Mouse (Mus musculus): Measurements from ENCODE around the gene Cdk15. TPM values are rescaled to one million over a fixed set of nuclear protein-coding genes. Genes with fewer than 3 reads are reported as not detected.

The Cdk15 gene
- polyA plus RNA-seq (2015; fragmentation: Nextera tagmentation; extraction: Ambion mirVana): not detected in 2 replicates

- no peaks in the 10 kb centered on the region for H3K4me1 ChIP-seq (ENCODE audit: control insufficient read depth, low read depth, low read length)
Measured at GRCm38 (mm10) chr1:59256751-59257231, at the start of gene Cdk15. Gene Cdk15 (plus strand): TSS chr1:59256906.

GRCm38 (mm10) chr1:59208331-59208730 is 48.4 kb upstream of the Cdk15 start:
- no peaks in the 10 kb centered on the region for H3K9me3 ChIP-seq (replicated peaks; ENCODE audit: control insufficient read depth, low read length)
- no peaks in the 10 kb centered on the region for H3K4me1 ChIP-seq (ENCODE audit: control insufficient read depth, low read depth, low read length)
- H3K4me3 ChIP-seq (ENCODE audit: low read depth, low read length): no peak overlapping the region
- no peaks in the 10 kb centered on the region for H3K27me3 ChIP-seq (ENCODE audit: control insufficient read depth, insufficient read depth, low read depth, low read length)
- H3K27ac ChIP-seq (ENCODE audit: low read length): peak overlapping the region; percentile 58
- peak; percentile 37 for ATAC-seq (ENCODE audit: low read depth)
- H3K36me3 ChIP-seq (ENCODE audit: control insufficient read depth, insufficient read depth): no peaks in the 10 kb centered on the region
- H3K4me2 ChIP-seq (ENCODE audit: low read depth, low read length): no peak overlapping the region
- no peak overlapping the region for H3K9ac ChIP-seq (ENCODE audit: low read depth, low read length)
- WGBS (ENCODE audit: insufficient replicate concordance): 70% methylated on average over 1 of the region's 1 CpGs

More at GRCm38 (mm10) chr1:59256751-59257231, at the start of gene Cdk15:
- no peak within 1 kb of the TSS for H3K4me3 ChIP-seq (ENCODE audit: low read depth, low read length)
- no peak within 1 kb of the TSS for H3K9ac ChIP-seq (ENCODE audit: low read depth, low read length)
- ATAC-seq (ENCODE audit: low read depth): no peak
- H3K36me3 ChIP-seq (ENCODE audit: control insufficient read depth, insufficient read depth): no peaks in the 10 kb centered on the region
- H3K27me3 ChIP-seq (ENCODE audit: control insufficient read depth, insufficient read depth, low read depth, low read length): no peaks in the 10 kb centered on the region
- no peak within 1 kb of the TSS for H3K27ac ChIP-seq (ENCODE audit: low read length)
- 25% methylated on average over 13 of the region's 13 CpGs for WGBS (ENCODE audit: insufficient replicate concordance)
- no peaks in the 10 kb centered on the region for H3K9me3 ChIP-seq (replicated peaks; ENCODE audit: control insufficient read depth, low read length)
- no peak within 1 kb of the TSS for H3K4me2 ChIP-seq (ENCODE audit: low read depth, low read length)

- Histone ChIP-seq H3K4me2 (ENCODE audit: low read depth, low read length) (no peak overlapping the region), H3K9ac (ENCODE audit: low read depth, low read length) (no peak overlapping the region), H3K4me1 (ENCODE audit: control insufficient read depth, low read depth, low read length) (no peaks in the 10 kb centered on the region), H3K36me3 (ENCODE audit: control insufficient read depth, insufficient read depth) (no peaks in the 10 kb centered on the region), H3K27me3 (ENCODE audit: control insufficient read depth, insufficient read depth, low read depth, low read length) (no peaks in the 10 kb centered on the region), H3K4me3 (ENCODE audit: low read depth, low read length) (no peak overlapping the region), H3K27ac (ENCODE audit: low read length) (peak overlapping the region; percentile 65), H3K9me3 (replicated peaks; ENCODE audit: control insufficient read depth, low read length) (no peaks in the 10 kb centered on the region)
- peak; percentile 66 for ATAC-seq (ENCODE audit: low read depth)
- 57% methylated on average over 4 of the region's 4 CpGs for WGBS (ENCODE audit: insufficient replicate concordance)
Measured at GRCm38 (mm10) chr1:59211651-59212050, 45.1 kb upstream of the Cdk15 start.

GRCm38 (mm10) chr1:59212076-59212779 is 44.5 kb upstream of the Cdk15 start:
- no peak overlapping the region for H3K9ac ChIP-seq (ENCODE audit: low read depth, low read length)
- H3K27ac ChIP-seq (ENCODE audit: low read length): peak overlapping the region; percentile 18
- WGBS (ENCODE audit: insufficient replicate concordance): 54% methylated on average over 5 of the region's 5 CpGs

GRCm38 (mm10) chr1:59212951-59213350 is 43.8 kb upstream of the Cdk15 start:
- H3K4me2 ChIP-seq (ENCODE audit: low read depth, low read length): no peak overlapping the region
- H3K27ac ChIP-seq (ENCODE audit: low read length): no peak overlapping the region; the same call in 1 of the 2 replicates
- no peak overlapping the region for H3K9ac ChIP-seq (ENCODE audit: low read depth, low read length)
- no peaks in the 10 kb centered on the region; the same call in 1 of the 2 replicates for H3K36me3 ChIP-seq (ENCODE audit: control insufficient read depth, insufficient read depth)
- no peak for ATAC-seq (ENCODE audit: low read depth)
- H3K27me3 ChIP-seq (ENCODE audit: control insufficient read depth, insufficient read depth, low read depth, low read length): no peaks in the 10 kb centered on the region
- no peak overlapping the region for H3K4me3 ChIP-seq (ENCODE audit: low read depth, low read length)
- no peaks in the 10 kb centered on the region for H3K4me1 ChIP-seq (ENCODE audit: control insufficient read depth, low read depth, low read length)
- no CpG with 5 or more reads among the region's 1 CpGs for WGBS (ENCODE audit: insufficient replicate concordance)
- no peaks in the 10 kb centered on the region for H3K9me3 ChIP-seq (replicated peaks; ENCODE audit: control insufficient read depth, low read length)

More at GRCm38 (mm10) chr1:59212076-59212779, 44.5 kb upstream of the Cdk15 start:
- Histone ChIP-seq H3K36me3 (ENCODE audit: control insufficient read depth, insufficient read depth) (no peaks in the 10 kb centered on the region), H3K27me3 (ENCODE audit: control insufficient read depth, insufficient read depth, low read depth, low read length) (no peaks in the 10 kb centered on the region), H3K4me3 (ENCODE audit: low read depth, low read length) (no peak overlapping the region), H3K4me2 (ENCODE audit: low read depth, low read length) (no peak overlapping the region), H3K9me3 (replicated peaks; ENCODE audit: control insufficient read depth, low read length) (no peaks in the 10 kb centered on the region), H3K4me1 (ENCODE audit: control insufficient read depth, low read depth, low read length) (no peaks in the 10 kb centered on the region)
- ATAC-seq (ENCODE audit: low read depth): peak; percentile 85

GRCm38 (mm10) chr1:59215446-59215845 is 41.3 kb upstream of the Cdk15 start:
- WGBS (ENCODE audit: insufficient replicate concordance): 91% methylated on average over 11 of the region's 11 CpGs
- Histone ChIP-seq H3K9me3 (replicated peaks; ENCODE audit: control insufficient read depth, low read length) (no peaks in the 10 kb centered on the region), H3K4me3 (ENCODE audit: low read depth, low read length) (no peak overlapping the region), H3K36me3 (ENCODE audit: control insufficient read depth, insufficient read depth) (no peaks in the 10 kb centered on the region; the same call in 1 of the 2 replicates), H3K9ac (ENCODE audit: low read depth, low read length) (no peak overlapping the region), H3K27ac (ENCODE audit: low read length) (no peak overlapping the region), H3K4me2 (ENCODE audit: low read depth, low read length) (no peak overlapping the region), H3K27me3 (ENCODE audit: control insufficient read depth, insufficient read depth, low read depth, low read length) (no peaks in the 10 kb centered on the region), H3K4me1 (ENCODE audit: control insufficient read depth, low read depth, low read length) (no peaks in the 10 kb centered on the region)
- ATAC-seq (ENCODE audit: low read depth): no peak

GRCm38 (mm10) chr1:59220371-59220770 is 36.3 kb upstream of the Cdk15 start:
- Histone ChIP-seq H3K4me2 (ENCODE audit: low read depth, low read length) (no peak overlapping the region), H3K9me3 (replicated peaks; ENCODE audit: control insufficient read depth, low read length) (no peaks in the 10 kb centered on the region), H3K27ac (ENCODE audit: low read length) (no peak overlapping the region), H3K27me3 (ENCODE audit: control insufficient read depth, insufficient read depth, low read depth, low read length) (no peaks in the 10 kb centered on the region), H3K4me1 (ENCODE audit: control insufficient read depth, low read depth, low read length) (no peaks in the 10 kb centered on the region), H3K36me3 (ENCODE audit: control insufficient read depth, insufficient read depth) (no peaks in the 10 kb centered on the region; the same call in 1 of the 2 replicates), H3K9ac (ENCODE audit: low read depth, low read length) (no peak overlapping the region), H3K4me3 (ENCODE audit: low read depth, low read length) (no peak overlapping the region)
- WGBS (ENCODE audit: insufficient replicate concordance): 59% methylated on average over 3 of the region's 3 CpGs
- no peak for ATAC-seq (ENCODE audit: low read depth)

GRCm38 (mm10) chr1:59221591-59221990 is 35.1 kb upstream of the Cdk15 start:
- no peak overlapping the region for H3K9ac ChIP-seq (ENCODE audit: low read depth, low read length)
- H3K4me1 ChIP-seq (ENCODE audit: control insufficient read depth, low read depth, low read length): no peaks in the 10 kb centered on the region
- H3K4me3 ChIP-seq (ENCODE audit: low read depth, low read length): no peak overlapping the region
- no peaks in the 10 kb centered on the region; the same call in 1 of the 2 replicates for H3K36me3 ChIP-seq (ENCODE audit: control insufficient read depth, insufficient read depth)
- 80% methylated on average over 2 of the region's 2 CpGs for WGBS (ENCODE audit: insufficient replicate concordance)
- H3K9me3 ChIP-seq (replicated peaks; ENCODE audit: control insufficient read depth, low read length): no peaks in the 10 kb centered on the region
- no peak overlapping the region for H3K27ac ChIP-seq (ENCODE audit: low read length)
- no peaks in the 10 kb centered on the region for H3K27me3 ChIP-seq (ENCODE audit: control insufficient read depth, insufficient read depth, low read depth, low read length)
- H3K4me2 ChIP-seq (ENCODE audit: low read depth, low read length): no peak overlapping the region
- ATAC-seq (ENCODE audit: low read depth): no peak

GRCm38 (mm10) chr1:59222101-59222825 is 34.4 kb upstream of the Cdk15 start:
- Histone ChIP-seq H3K27me3 (ENCODE audit: control insufficient read depth, insufficient read depth, low read depth, low read length) (no peaks in the 10 kb centered on the region), H3K4me2 (ENCODE audit: low read depth, low read length) (no peak overlapping the region), H3K36me3 (ENCODE audit: control insufficient read depth, insufficient read depth) (no peaks in the 10 kb centered on the region; the same call in 1 of the 2 replicates), H3K4me1 (ENCODE audit: control insufficient read depth, low read depth, low read length) (no peaks in the 10 kb centered on the region), H3K4me3 (ENCODE audit: low read depth, low read length) (no peak overlapping the region), H3K9ac (ENCODE audit: low read depth, low read length) (no peak overlapping the region), H3K27ac (ENCODE audit: low read length) (no peak overlapping the region), H3K9me3 (replicated peaks; ENCODE audit: control insufficient read depth, low read length) (no peaks in the 10 kb centered on the region)
- 78% methylated on average over 7 of the region's 7 CpGs for WGBS (ENCODE audit: insufficient replicate concordance)
- no peak for ATAC-seq (ENCODE audit: low read depth)
